Mouse (Mus musculus) embryonic facial prominence, embryonic 11.5 days (tissue): ENCODE data around the gene Brwd1. TPM values are rescaled to one million over a fixed set of nuclear protein-coding genes. Genes with fewer than 3 reads are reported as not detected.

Experiments
- ATAC-seq: fragments of 200-750 bp; cut with Nextera tagmentation; replicated peaks from 2 replicates; pipeline ENCODE4 v1.8.0; 2017; ENCODE audit warnings: low read depth; ENCODE audit not compliant: insufficient number of reproducible peaks, low FRiP score, low TSS enrichment
- DNase-seq: peaks from one replicate; pipeline ENCODE4 v3.0.0-alpha.2; 2015; ENCODE audit warnings: low spot score
- H3K27ac ChIP-seq: fragments of 300-500 bp; sonication (generic); replicated peaks from 2 replicates; pipeline ENCODE4 v1.5.1; 2014; ENCODE audit warnings: mild to moderate bottlenecking, low read depth, low read length, control low read depth
- H3K27me3 ChIP-seq: fragments of 300-500 bp; sonication (generic); 2 replicates; pipeline ENCODE4 v1.6.1; 2014; ENCODE audit warnings: mild to moderate bottlenecking, low read length, moderate library complexity, mixed read lengths; ENCODE audit not compliant: control insufficient read depth, insufficient read depth
- H3K36me3 ChIP-seq: fragments of 300-500 bp; sonication (generic); replicated peaks from 2 replicates; pipeline ENCODE4 v1.6.1; 2014; ENCODE audit warnings: low read depth, mild to moderate bottlenecking, low read length, moderate library complexity, mixed read lengths; ENCODE audit not compliant: control insufficient read depth, insufficient read depth
- H3K4me1 ChIP-seq: fragments of 300-500 bp; sonication (generic); 2 replicates; pipeline ENCODE4 v1.6.1; 2014; ENCODE audit warnings: low read length, mixed read lengths; ENCODE audit not compliant: control insufficient read depth, insufficient read depth
- H3K4me2 ChIP-seq: fragments of 300-500 bp; sonication (generic); 2 replicates; pipeline ENCODE4 v1.6.1; 2014; ENCODE audit warnings: low read depth, mild to moderate bottlenecking, control low read depth, low read length, moderate library complexity
- H3K4me3 ChIP-seq: fragments of 300-500 bp; sonication (generic); 2 replicates; pipeline ENCODE4 v1.5.1; 2014; ENCODE audit warnings: low read depth, low read length, control low read depth
- H3K9ac ChIP-seq: fragments of 300-500 bp; sonication (generic); replicated peaks from 2 replicates; pipeline ENCODE4 v1.6.1; 2014; ENCODE audit warnings: mild to moderate bottlenecking, control low read depth, low read length
- H3K9me3 ChIP-seq: fragments of 300-500 bp; sonication (generic); replicated peaks from 2 replicates; pipeline ENCODE4 v1.6.1; 2016; ENCODE audit warnings: mild to moderate bottlenecking, low read length, inconsistent platforms, mixed read lengths; ENCODE audit not compliant: control insufficient read depth
- WGBS: fragments of 180-500 bp; shearing (Covaris S2); extraction: QIAGEN DNeasy Blood & Tissue Kit; methylation state at CpG from one replicate; pipeline ENCODE4 v1.1.7; 2014; 5-methylcytosine and 5-hydroxymethylcytosine counted together
- microRNA-seq: library from miRNA; unstranded; fragments of <30 nt; microRNA quantifications from one replicate; pipeline ENCODE4, GENCODE M21; 2016; ENCODE audit warnings: borderline number of aligned reads
- polyA plus RNA-seq: library from polyadenylated mRNA; unstranded; fragments of >200 nt; fragmentation: Nextera tagmentation; extraction: Ambion mirVana; gene quantifications from 2 replicates; pipeline ENCODE4 v1.2.1, GENCODE M21; 2014

Brwd1 gene
- polyA plus RNA-seq, 1 experiment from 2014 or later, result 164 TPM

GRCm38 (mm10) chr16:95945389-95946311 lies 136.7 kb downstream of the Brwd1 start:
- Histone ChIP-seq H3K36me3 (no peaks in the 10 kb centered on the region), H3K9me3 (no peaks in the 10 kb centered on the region), H3K4me3 (no peak overlapping the region), H3K9ac (no peak overlapping the region), H3K4me1 (no peaks in the 10 kb centered on the region; the same call in 1 of the 2 replicates), H3K4me2 (no peak overlapping the region), H3K27ac (no peak overlapping the region), H3K27me3 (no peaks in the 10 kb centered on the region)
- 25% methylated on average over 20 of the region's 20 CpGs for WGBS
- ATAC-seq (no peak; the same call in 1 of the 2 replicates), DNase-seq (peak; percentile 92)

GRCm38 (mm10) chr16:95943186-95943585 lies 139.1 kb downstream of the Brwd1 start:
- Histone ChIP-seq H3K36me3 (no peaks in the 10 kb centered on the region), H3K4me3 (no peak overlapping the region), H3K9me3 (no peaks in the 10 kb centered on the region), H3K9ac (no peak overlapping the region), H3K4me2 (no peak overlapping the region), H3K27ac (no peak overlapping the region), H3K27me3 (no peaks in the 10 kb centered on the region), H3K4me1 (no peaks in the 10 kb centered on the region; the same call in 1 of the 2 replicates)
- 83% methylated on average over 6 of the region's 6 CpGs for WGBS
- DNase-seq (no peak), ATAC-seq (no peak)

Small RNA genes within 50 kb of the gene (microRNA-seq; reads per million reads assigned to microRNA genes)
- gene Gm27833, result not detected

Other genes with a start within 250 kb of the Brwd1 start
- 104 and 111 TPM in 2 replicates for gene Psmg1, start 91.6 kb downstream of the Brwd1 start, polyA plus RNA-seq
- 1,073 and 1,266 TPM in 2 replicates for gene Hmgn1, start 45.2 kb upstream of the Brwd1 start, polyA plus RNA-seq
- 87.5 and 91.6 TPM in 2 replicates for gene Wrb, start 62.9 kb upstream of the Brwd1 start, polyA plus RNA-seq
- gene Lca5l, start 109.7 kb upstream of the Brwd1 start, polyA plus RNA-seq, result 1.1 and 1.5 TPM in 2 replicates
- gene Sh3bgr, start 117.9 kb upstream of the Brwd1 start, polyA plus RNA-seq, result 1.4 and 3.5 TPM in 2 replicates
- gene B3galt5, start 153.3 kb upstream of the Brwd1 start, polyA plus RNA-seq, result 1.2 and 1.4 TPM in 2 replicates